Mouse (Mus musculus) layer of hippocampus, adult 2 months (tissue): Measurements from ENCODE around the gene Arhgap30. TPM values are rescaled to one million over a fixed set of nuclear protein-coding genes. Genes with fewer than 3 reads are reported as not detected.

Experiments used
- DNase-seq, 2 experiments: peaks; one replicate each; pipeline ENCODE4 v3.0.0; 2022; ENCODE audit warnings: low spot score in 2 of 2
- H3K27ac ChIP-seq: fragments of 200-600 bp; 2 replicates; pipeline ENCODE4 v1.8.1; 2022
- H3K4me3 ChIP-seq: fragments of 200-600 bp; 2 replicates; pipeline ENCODE4 v1.8.1; 2022; ENCODE audit warnings: mild to moderate bottlenecking
- CTCF ChIP-seq: fragments of 200-600 bp; conservative IDR thresholded peaks from 2 replicates; pipeline ENCODE4 v1.8.1; 2022; ENCODE audit warnings: antibody characterized with exemption, mild to moderate bottlenecking, moderate library complexity
- total RNA-seq, 2 experiments: library from RNA; stranded (reverse); gene quantifications; 2 replicates each; pipeline ENCODE4 v1.2.3; 2021

Gene Arhgap30
- total RNA-seq, 2 experiments from 2014 or later = 1.9 to 2.2 TPM

DNA sequence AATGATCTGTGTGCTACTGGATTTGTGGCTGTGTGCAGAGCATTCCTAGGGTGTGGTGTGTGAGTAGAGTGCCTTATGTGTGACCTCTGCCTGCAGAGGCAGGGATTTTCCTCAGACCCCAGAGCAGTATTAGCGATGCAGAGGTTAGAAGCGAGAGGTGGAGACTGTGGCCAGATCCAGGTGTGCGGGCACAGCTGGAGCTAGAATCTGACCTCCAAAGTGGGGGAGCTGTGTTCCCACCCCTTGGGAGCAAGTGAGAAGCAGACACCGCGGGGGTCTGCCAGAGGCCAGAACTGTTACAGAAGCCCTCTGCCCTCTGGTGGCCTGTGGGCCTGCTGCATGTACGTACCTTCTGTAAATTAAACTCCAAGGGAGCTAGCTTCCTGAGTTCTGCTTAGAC is 1.7 kb upstream of the Arhgap30 start:
- H3K4me3 ChIP-seq = no peak overlapping the region
- peak; percentile 62 for TF ChIP-seq CTCF
- H3K27ac ChIP-seq = no peak overlapping the region
- no peak for DNase-seq

DNA sequence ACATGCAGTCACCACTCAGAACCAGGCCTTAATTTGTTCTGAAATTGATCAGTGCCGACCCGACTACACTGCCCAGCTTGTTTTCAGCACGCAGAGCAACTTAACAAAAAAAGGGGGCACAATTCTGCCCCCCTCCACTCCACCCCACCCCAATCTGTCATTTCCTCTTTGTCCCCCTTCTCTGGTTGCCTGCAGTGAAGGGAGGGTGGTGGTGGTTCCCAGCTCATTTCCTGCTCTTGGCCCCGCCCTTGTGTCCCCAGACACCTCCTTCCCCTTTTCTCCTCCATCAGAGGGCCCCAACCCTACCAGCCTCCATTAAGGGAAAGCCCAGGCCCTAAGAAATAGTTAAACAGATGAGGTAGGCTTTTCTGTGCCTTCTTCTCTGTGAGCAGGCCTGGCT is 1.3 kb downstream of the Arhgap30 start:
- H3K4me3 ChIP-seq = no peak overlapping the region

DNA sequence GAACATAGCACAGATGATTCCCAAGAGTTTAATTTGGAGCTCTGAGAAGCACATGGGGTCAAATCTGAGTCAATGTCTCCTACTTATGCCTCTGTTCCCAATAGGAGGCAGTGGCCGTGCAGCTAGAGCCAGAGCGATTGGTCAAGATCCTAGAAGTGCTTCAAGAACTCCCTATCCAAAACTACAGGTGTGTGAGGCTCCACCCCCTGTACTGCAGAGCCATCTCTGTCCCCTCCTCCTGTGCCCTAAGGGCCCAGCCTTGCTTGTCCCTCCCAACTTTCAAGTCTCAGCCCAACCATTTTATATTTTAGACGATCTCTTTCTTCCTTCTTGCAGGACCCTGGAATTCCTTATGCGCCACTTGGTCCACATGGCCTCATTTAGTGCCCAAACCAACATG is 13.1 kb downstream of the Arhgap30 start:
- TF ChIP-seq CTCF = no peak
- H3K4me3 ChIP-seq = no peak overlapping the region
- H3K27ac ChIP-seq = no peak overlapping the region
- no peak for DNase-seq

More for the DNA sequence above, 1.3 kb downstream of the Arhgap30 start:
- no peak for TF ChIP-seq CTCF
- no peak for DNase-seq
- no peak overlapping the region for H3K27ac ChIP-seq

DNA sequence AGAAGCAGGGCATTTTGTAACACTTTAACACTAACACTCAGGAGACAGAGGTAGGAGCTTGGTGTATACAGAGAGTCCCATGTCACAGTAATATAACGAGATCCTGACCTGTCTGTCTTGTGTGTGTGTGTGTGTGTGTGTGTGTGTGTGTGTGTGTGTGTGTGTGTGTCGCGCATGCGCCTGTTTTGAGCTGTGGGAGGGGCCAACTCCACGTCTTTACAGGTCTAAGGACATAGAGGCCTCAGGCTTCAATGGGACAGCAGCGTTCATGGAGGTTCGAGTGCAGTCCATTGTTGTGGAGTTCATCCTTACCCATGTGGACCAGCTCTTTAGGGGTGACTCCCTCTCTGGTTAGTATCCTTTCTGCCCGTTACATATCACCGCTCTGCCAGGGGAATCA is 14.2 kb downstream of the Arhgap30 start:
- DNase-seq = no peak
- Histone ChIP-seq H3K4me3 (no peak overlapping the region), H3K27ac (no peak overlapping the region)
- no peak for TF ChIP-seq CTCF

DNA sequence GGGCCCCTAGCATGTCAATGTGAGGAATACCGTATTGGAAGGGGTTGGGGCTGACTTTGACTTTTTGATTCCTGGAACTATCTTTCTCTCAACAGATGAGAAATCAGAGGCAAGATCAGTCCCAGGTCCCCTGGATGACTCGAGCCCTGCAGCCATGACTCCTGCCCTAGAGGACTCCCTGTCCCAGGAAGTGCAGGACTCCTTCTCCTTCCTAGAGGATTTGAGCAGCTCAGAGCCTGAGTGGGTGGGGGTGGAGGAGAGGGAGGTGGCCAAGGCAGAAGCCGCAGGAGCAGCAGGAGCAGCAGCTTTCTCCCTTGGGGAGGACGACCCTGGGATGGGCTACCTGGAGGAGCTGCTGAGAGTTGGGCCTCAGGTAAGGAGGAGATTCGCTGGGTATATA is 18.5 kb downstream of the Arhgap30 start:
- no peak for TF ChIP-seq CTCF
- Histone ChIP-seq H3K27ac (no peak overlapping the region), H3K4me3 (no peak overlapping the region)
- DNase-seq = no peak

DNA sequence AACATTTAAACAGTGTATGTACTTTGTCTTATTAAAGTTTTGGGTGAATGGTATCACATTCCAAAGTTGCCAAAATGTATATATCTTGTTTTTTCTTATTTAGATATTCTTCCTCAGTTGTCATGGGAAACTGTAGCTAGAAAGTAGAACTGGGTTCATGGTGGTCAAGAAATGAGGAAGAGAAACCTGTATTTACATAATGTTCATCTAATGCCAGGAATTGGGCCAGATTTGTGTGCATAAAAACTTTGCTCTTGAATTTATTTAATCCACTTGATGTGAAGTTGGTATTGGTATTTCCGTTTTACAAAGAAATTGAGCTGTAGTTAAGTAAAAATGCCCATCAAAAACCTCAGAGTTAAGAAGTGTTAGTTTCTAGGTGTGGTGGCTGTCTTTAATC is 21.5 kb downstream of the Arhgap30 start:
- H3K4me3 ChIP-seq = no peak overlapping the region
- H3K27ac ChIP-seq = peak overlapping the region; percentile 99; the same call in 1 of the 2 replicates
- DNase-seq = no peak
- no peak for TF ChIP-seq CTCF

DNA sequence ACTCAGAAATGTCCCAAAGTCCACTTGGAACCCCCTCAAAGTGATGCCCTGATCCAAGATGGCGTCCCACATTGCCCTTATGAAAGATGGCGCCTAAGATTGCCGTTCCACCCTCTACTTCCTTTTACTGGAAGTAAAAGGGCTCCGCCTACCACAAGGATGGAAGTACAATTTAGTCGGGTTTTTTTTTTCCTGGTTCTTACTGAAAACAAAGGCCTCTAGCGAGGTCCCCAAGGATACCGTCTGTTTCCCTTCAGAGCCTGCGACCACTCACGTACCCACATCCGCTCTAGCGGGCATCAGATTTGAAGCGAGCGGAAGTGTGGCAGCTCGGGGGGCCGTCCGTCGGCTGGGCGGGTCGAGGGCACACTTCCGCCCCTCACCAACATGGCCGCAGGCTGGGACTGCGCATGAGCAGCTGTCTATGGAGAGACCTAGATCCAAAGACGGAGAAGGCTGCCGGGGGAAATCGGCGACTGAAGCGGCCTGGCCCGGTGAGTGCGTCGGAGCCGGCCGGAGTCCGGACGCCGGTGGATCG is 22.3 kb downstream of the Arhgap30 start, which contains the start of gene Usf1:
TSS of gene Usf1 (plus strand) at position 367 of the 538 bp plus-strand sequence.
- peak within 1 kb of the TSS; percentile 99 for H3K27ac ChIP-seq
- peak within 1 kb of the TSS; percentile 99 for H3K4me3 ChIP-seq
- DNase-seq = peak; percentile 94 to 95
- no peak; the same call in 1 of the 2 replicates for TF ChIP-seq CTCF

DNA sequence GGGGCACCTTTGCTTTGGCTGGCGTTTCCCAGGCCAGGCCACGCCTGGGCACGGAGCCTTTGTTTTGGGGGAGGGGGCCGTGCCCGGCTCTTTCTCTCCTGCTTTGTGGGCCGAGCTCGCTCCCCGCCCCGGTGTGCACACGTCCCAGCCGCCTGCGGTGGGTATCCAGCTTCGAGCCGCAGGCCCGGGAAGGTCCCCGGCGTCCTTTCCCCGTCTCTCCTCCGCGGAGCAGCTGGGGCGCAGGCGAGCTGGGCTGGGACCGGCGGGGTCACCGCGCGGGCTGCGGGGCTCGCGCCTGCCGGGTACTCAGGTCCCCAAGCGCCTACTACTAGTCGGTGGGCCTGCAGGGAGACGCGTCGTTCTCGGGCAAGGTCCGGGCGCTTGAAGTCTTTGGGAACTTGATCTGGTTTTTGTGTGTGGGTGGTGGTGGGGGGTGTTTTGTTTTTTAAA is 22.8 kb downstream of the Arhgap30 start:
- TF ChIP-seq CTCF = no peak
- peak overlapping the region; percentile 99 for H3K4me3 ChIP-seq
- DNase-seq = no peak
- peak overlapping the region; percentile 99 for H3K27ac ChIP-seq

DNA sequence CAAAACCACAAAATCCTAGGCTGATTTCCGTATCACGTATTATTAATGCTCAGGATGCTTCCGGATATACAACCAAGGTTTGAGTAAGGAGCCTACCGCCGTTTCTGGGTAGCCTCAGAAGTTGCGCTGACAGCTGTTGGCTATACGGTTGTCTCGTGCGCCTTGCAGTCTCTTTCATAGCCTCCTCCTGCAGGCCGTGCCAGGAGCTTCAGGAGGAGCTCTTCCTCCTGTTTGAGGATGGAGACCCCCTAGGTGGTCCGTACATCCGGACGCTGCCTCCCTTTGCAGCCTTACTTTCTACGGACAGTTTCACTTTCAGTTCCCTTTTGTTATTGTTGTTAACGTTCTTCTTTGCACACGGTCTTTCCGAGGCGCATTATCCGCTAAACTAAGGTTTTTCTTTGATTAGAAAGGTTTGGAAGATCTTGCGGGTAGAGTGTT is 23.3 kb downstream of the Arhgap30 start:
- Histone ChIP-seq H3K27ac (peak overlapping the region; percentile 99), H3K4me3 (peak overlapping the region; percentile 99)
- peak; percentile 48 for TF ChIP-seq CTCF
- no peak for DNase-seq

DNA sequence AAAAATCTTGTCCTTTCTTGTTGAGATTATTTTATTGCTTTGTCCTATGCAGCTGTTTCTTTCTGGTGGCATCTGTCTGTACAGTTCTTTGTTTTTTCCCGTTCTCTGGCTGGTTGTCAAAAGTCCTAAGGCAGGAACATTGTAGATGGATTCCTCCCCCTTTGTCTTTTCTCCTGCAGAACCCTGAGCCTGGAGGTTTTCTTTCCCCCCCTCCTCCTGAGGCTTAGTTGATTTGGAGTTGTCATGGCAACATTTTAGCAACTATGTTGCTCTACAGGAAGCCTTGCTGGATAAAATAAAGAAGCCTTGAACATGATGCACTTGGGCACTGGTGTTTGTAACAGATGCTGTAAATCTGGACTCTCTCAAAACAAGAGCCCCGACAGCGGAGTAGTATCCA is 23.7 kb downstream of the Arhgap30 start:
- Histone ChIP-seq H3K4me3 (peak overlapping the region; percentile 99), H3K27ac (peak overlapping the region; percentile 99)
- TF ChIP-seq CTCF = no peak
- DNase-seq = peak; percentile 34 to 73

DNA sequence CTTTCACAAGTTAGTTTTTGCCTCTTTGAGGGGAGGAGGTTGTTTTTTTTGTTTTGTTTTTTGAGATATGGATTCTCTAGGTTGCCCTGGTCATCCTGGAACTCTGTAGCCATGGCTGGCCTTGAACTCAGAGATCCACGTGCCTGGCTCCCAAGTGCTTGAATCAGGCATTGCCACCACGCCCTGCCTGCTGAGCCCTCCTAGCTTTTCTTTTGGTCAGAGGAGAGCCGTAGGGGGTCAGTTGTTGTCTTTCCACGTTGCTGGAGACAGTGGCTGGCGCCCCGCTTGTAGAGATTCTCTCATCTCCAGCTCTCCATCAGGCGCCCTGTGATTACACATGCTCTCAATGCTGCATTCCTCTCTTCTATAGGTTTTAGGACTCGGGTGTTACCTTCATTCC is 24.9 kb downstream of the Arhgap30 start:
- DNase-seq = no peak
- Histone ChIP-seq H3K27ac (no peak overlapping the region), H3K4me3 (peak overlapping the region; percentile 8; the same call in 1 of the 2 replicates)
- no peak for TF ChIP-seq CTCF

DNA sequence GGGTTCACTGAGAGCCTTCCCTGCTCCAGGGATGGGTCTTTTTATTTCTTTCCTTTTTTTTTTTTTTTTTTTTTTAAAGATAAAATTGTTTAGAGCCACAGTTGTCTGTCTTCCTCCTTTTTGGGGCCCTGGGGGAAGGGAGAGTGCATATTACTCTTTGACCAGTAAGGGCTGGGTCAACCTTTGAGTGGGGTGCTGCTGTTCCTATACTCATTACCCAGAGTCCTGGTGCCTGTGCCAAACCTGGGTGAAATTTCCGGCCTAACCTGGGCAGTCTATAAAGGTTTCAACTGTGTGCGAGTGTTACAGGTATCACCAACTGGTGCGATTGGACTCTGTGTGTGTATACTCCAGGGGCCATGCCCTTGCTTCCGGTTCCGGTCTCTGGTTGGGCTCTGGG is 29.9 kb downstream of the Arhgap30 start, which contains the start of gene Tstd1:
TSS of gene Tstd1 (plus strand) at position 213 of the 400 bp plus-strand sequence.
- Histone ChIP-seq H3K27ac (no peak within 1 kb of the TSS), H3K4me3 (no peak within 1 kb of the TSS)
- TF ChIP-seq CTCF = no peak
- DNase-seq = no peak

DNA sequence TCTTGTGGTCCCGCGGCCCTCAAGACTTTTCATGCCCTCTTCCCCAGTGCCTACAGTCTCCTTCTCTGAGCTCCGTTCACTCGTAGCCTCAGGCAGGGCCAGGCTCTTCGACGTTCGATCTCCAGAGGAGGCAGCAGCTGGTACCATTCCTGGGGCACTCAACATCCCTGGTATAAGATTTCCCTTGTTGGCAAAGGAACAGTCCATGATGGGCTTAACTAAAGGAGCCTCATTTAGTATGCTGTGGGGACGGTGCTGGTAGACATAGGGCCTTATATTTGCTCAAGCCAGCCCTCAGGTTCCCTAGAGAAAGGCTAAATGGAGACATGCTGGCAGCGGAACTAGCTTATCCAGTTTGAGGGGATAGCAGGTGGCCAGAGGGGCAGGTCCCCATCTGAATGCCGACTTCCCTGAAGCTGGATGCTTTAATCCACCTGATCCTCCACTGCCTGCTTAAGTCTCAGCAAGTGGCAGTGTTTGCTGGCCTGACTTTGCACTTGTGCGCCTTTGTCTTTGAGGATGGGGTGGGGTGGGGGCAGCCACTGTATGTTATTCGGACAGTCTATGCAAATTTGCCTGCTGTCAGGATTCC is 30.6 kb downstream of the Arhgap30 start:
- H3K27ac ChIP-seq = no peak overlapping the region
- TF ChIP-seq CTCF = no peak
- no peak overlapping the region for H3K4me3 ChIP-seq
- no peak for DNase-seq

DNA sequence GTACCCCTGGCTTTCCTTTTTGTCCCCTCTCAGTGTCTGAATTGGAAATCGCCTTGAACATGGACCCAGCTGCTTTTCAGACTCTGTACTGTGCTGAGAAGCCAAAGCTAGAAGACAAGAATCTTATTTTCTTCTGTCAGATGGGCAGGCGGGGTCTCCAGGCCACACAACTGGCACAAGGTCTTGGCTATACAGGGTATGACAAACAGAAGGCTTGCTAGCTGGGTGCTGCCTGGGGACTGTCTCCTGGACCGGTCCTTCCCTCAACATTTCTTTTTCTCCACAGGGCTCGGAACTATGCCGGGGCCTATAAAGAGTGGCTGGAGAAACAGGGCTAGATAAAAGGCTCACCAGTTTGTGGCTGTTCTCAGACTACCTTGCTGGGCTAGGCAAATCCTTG is 31.2 kb downstream of the Arhgap30 start:
- no peak for TF ChIP-seq CTCF
- no peak for DNase-seq
- H3K27ac ChIP-seq = no peak overlapping the region
- H3K4me3 ChIP-seq = no peak overlapping the region
